Mouse (Mus musculus) brain, embryonic 14.5 days (tissue): ENCODE measurements around the gene Timp2. TPM values are rescaled to one million over a fixed set of nuclear protein-coding genes. Genes with fewer than 3 reads are reported as not detected.

Experiments
- DNase-seq: peaks from one replicate; pipeline ENCODE4 v3.0.0-alpha.2; 2011; ENCODE audit warnings: low read depth
- CTCF ChIP-seq: fragments of 200-500 bp; IDR thresholded peaks from 2 replicates; pipeline ENCODE4 v1.5.1; 2012; ENCODE audit warnings: inconsistent platforms, mild to moderate bottlenecking, moderate library complexity, borderline replicate concordance; ENCODE audit not compliant: insufficient read depth, insufficient read length; ENCODE audit errors: extremely low read depth
- POLR2A ChIP-seq: fragments of 200-500 bp; IDR thresholded peaks from 2 replicates; pipeline ENCODE4 v1.6.1; 2012; ENCODE audit warnings: mild to moderate bottlenecking, inconsistent platforms, borderline replicate concordance; ENCODE audit not compliant: poor library complexity, insufficient read depth, insufficient read length, severe bottlenecking; ENCODE audit errors: extremely low read depth
- polyA plus RNA-seq: library from polyadenylated mRNA; depleted of rRNA; stranded (reverse); fragments of >200 nt; gene quantifications from 2 replicates; pipeline ENCODE4 v1.2.3, GENCODE M21; 2012

Gene Timp2
- polyA plus RNA-seq, 1 experiment, result 95.4 TPM

DNA sequence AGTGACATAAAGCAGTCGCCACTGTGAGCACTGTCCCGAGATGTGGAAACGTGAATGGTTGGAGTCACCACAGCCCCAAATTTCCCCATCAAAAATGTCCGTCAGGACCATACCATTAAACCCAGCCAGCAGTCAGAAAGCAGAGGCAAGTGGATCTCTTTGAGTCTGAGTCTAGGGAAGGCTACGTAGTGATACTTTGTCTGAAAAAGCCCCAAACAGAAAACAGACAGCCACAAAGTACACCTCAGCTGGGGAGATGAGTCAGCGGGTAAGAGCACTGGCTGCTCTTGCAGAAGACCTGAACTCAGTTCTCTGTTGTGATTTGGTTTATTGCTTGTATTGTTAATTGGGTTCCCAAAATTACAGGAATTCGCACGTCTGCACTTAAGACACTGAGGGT is 11.0 kb upstream of the Timp2 start:
- TF ChIP-seq CTCF (no peak), POLR2A (no peak)
- DNase-seq, result no peak

DNA sequence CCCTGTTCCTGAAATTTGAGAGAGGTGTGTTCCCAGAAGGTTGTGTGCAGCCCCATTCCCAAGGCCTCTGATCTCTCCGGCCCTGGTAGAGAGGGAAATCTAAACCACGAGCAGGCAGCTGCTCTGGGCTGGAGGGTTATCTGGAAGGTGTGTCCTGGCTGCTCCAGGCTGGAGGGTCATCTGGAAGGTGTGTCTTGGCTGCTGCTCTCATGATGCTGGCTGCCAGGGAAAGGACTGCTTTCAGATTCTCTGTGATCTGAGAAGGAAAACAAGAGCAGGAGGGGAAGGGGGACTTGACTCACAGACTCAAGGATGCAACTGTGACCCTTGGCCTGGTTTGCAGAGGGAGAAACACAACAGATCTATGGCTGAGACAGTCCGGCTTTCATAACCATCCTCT is 10.6 kb upstream of the Timp2 start:
- DNase-seq, result no peak
- TF ChIP-seq POLR2A, result no peak
- TF ChIP-seq CTCF, result no peak

DNA sequence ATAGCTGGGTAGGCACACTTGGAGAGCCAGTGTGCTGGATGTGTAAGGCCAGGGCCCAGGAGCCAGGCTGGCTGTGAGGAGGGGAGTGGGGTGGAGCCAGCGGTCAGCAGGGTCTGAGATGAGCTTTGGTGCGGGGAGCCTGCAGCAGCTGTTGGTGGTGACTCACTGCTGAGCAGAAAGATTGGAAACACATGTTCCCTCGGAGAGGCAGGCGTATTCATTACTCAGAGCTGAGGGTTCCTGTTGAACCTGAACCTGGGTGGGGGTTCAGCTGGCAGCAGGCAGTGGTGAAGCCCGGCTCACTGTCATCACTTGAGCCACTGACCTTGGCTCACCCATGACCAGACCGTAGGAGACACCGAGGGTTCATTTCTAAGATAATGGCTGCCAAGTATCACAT is 9.6 kb upstream of the Timp2 start:
- TF ChIP-seq POLR2A (no peak), CTCF (no peak)
- DNase-seq, result no peak

DNA sequence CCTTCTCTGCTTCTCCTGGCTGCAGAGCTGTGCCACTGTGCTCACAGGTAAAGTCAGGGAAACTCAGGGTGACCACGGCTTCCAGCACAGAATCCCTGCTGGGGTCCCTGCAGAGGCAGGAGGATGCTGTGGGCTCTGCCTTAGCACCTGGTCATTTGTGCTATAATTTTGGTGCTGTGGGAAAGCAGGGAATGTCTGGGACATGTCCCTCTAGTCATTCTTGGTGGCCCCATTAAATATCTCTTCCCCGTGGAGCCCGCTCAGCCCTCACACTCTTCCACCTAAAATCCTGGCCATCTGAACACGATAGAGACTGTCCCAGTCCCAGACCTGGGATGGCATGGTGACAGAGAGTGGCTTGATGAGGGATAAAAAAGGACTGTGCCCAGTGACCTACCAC is 8.5 kb upstream of the Timp2 start:
- TF ChIP-seq POLR2A (no peak), CTCF (no peak)
- no peak for DNase-seq

DNA sequence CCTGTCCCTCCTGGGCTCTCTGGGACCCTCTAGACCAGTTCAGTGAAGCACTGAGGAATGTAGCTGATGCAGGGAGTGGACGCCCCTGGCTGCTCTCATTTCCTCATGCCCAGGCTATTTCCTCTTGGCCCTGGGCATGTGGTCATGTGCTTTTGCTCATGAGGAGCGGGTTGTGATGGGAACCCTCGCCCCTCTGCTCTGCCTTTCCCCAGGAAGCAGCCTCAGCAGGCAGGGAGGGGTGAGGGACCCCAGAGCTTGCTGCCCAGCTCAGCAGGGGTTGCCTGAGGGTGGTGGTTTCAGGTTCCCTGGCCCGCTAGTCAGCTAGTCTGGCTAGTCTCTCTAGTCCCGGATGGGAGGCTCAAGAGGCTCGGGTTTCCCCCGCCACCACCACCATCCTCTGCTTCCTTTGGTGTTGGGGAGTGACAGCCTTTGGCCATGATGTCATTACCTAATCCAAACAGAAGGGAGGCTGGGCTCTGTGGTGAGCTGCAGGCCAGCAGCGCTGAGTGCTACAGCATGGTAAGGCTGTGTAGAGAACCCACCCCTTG is 7.5 kb upstream of the Timp2 start:
- TF ChIP-seq CTCF, result no peak
- DNase-seq, result peak; percentile 32

DNA sequence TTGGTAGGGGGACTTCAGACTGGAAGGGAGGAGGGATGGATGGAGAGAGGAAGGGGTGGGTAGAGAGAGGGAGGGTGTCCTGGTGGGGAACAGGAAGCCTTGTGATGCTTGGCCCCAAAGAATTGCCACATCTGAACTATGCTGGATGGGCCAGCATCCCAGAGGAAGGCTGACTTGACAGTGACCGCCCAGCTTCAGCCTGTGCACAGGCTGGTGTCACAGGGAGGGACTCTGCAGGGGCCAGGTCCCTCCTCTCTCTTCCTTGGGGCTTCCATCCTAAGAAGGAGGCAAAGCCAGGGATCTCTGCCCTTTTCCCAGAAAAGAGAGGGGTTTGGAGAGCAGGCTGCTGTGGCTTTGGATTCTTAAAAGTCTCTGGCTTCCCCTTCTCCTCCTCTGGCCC is 7.0 kb upstream of the Timp2 start:
- DNase-seq, result no peak
- TF ChIP-seq POLR2A (no peak), CTCF (no peak)

DNA sequence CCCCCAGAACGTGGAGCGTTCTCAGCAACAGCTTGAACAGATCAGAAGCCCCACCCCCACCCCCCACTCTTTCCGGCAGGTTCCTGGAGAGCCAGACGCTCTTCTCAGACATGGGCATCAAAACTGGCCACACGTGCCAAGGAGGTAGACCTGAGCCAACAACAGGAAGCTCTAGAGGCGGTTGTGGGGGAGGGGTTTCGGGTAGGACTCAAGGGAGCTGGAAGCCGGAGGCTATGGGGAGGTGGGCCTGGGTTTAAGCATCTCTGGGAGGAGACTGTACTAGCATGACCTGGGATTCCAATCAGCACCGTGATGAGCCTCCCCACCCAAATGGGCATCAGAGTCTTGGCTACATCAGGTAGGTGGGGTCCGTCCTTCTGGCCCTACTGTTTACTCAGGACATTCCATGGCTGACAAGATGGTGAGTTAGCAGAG is 5.4 kb upstream of the Timp2 start:
- peak; percentile 85 for DNase-seq
- TF ChIP-seq POLR2A, result no peak
- no peak for TF ChIP-seq CTCF

DNA sequence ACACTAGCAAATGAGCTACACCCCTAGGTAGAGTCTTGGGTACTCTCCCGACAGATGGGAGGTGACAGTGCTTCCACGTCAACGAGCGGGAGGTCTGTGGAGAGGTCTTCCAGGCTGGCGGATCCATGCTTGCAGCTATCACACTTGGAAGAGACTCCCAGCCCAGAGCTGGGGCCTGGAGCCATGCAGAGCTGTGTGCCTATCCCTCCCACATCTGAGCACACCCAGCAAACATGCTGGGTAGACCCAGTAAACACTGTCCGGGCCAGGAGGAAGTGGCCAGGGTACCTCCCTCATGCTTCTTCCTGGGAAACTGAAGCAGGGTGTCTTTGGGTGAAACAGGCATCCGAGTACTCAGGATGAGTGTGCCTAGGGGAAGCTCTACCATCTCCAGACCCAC is 5.0 kb upstream of the Timp2 start:
- TF ChIP-seq POLR2A (no peak), CTCF (no peak)
- peak; percentile 37 for DNase-seq

DNA sequence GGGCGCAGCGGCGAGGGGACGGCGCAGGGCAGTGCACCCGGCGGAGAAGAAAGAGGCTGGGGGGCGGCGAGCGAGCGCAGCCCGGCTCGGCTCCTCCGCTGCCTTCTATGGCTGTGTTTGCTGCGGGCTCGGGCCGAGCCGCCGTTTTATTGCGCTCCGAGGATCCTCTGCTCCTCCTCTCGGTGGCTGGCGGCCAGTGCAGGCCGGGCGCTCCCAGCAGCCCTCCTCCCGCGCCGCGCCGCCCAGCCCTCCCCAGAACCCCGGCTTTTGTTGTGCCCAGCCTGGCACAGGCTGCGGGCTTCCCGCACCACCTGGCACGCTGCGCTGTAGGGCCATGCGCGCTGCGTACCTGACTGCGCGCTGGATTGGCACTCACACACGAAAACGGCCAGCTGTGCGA is 335 bp downstream of the Timp2 start:
- TF ChIP-seq POLR2A (peak; percentile 91), CTCF (peak; percentile 70)
- peak; percentile 96 for DNase-seq

DNA sequence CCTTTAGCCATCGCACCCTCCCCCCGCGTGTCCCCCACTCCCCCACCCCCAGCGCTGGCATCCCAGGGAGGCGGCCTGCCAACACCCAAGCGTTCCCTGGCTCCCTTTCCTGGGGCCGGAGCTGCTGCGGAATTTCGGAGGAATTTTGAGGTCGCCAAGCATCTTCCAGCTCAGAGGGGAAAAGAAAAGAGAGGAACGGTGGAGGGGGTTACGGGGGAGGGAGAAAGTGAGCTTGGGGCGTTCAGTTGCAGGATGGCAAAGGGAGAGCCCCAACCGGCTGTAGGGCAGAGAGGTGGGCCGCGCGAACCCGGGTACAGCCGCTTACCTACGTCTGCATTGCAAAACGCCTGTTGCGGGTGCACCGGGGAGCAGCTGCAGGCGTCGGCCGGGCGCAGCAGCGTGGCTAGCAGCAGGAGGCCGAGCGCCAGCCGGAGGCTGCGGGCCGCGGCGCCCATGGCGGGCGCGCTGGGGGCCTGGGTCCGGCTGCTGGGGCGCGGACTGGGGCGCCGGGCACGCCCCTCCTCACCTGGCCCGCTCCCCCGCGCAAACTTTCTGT is 826 bp downstream of the Timp2 start:
- DNase-seq, result peak; percentile 58

DNA sequence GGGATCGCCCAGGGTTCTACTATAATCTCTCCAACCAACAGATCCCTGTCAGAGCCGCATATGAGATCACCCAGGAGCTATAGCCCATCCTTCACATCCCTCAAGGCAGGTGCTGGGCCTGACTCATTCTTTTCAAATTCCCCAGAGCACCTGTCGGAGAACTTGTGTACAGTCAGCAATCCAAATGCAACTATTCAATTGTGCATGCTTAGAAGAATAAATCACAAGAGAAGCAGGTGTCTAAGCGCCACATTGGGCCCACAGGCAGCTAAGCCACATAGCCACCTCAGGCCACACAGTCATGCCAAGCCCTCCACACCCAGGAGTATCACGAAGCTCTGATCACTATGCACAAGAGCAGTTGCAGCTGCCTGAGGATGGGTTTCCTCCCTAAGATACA is 6.0 kb downstream of the Timp2 start:
- DNase-seq, result no peak
- no peak for TF ChIP-seq CTCF
- no peak for TF ChIP-seq POLR2A

More for the DNA sequence above, 826 bp downstream of the Timp2 start:
- TF ChIP-seq CTCF (no peak), POLR2A (no peak)

DNA sequence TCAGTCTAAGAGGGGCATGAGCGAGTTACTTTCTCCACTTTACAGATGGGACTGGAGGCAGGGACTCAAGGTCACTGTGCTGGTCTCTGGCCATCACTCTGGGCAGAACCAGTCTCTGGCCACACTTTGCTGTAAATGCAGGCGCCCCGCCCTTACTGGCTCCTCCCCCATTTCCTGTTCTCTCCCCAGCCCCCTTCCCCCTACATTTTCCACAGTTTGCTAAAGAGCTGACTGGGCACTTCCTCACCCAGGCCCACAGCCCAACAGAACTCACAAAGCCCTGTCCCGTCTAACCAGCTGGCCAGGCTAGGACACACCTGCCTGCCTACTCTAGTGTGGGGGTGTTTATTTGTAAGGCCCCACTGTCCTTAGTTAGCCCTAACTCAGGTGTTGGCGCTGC is 6.7 kb downstream of the Timp2 start:
- DNase-seq, result no peak
- TF ChIP-seq POLR2A, result no peak
- no peak for TF ChIP-seq CTCF
